Mouse (Mus musculus): Measurements from ENCODE around the gene Slc16a5.

- TF ChIP-seq GATA1 (IDR thresholded peaks at IDR 0.05; ENCODE audit: borderline replicate concordance, low read length) (no peak), FLI1 (IDR thresholded peaks at IDR 0.05; ENCODE audit: low read length) (no peak)
These were observed 21.5 kb downstream of the Slc16a5 start for GRCm38 (mm10) chr11:115483726-115484125.
